Mouse (Mus musculus) testis, adult 2 months (tissue): ENCODE results near the gene Ccnyl1.

Source experiments
- CTCF ChIP-seq: fragments of 200-500 bp; IDR thresholded peaks from 2 replicates; pipeline ENCODE4 v1.5.1; 2012; ENCODE audit warnings: low read depth, mild to moderate bottlenecking, inconsistent platforms, low read length, moderate library complexity; ENCODE audit not compliant: control insufficient read depth, insufficient read depth, insufficient replicate concordance
- POLR2A ChIP-seq: fragments of 200-500 bp; IDR thresholded peaks from 2 replicates; pipeline ENCODE4 v1.6.1; 2012; ENCODE audit warnings: low read depth, mild to moderate bottlenecking, inconsistent platforms, low read length, moderate library complexity; ENCODE audit not compliant: control insufficient read depth

GRCm38 (mm10) chr1:64691581-64691980 is 1.3 kb downstream of the Ccnyl1 start:
- TF ChIP-seq POLR2A (no peak), CTCF (no peak)
